Mouse (Mus musculus): ENCODE data around the gene Brinp2. TPM values are rescaled to one million over a fixed set of nuclear protein-coding genes. Genes with fewer than 3 reads are reported as not detected.

Brinp2 gene
- polyA plus RNA-seq, 1 experiment from 2014 or later: 0.23 TPM

DNA sequence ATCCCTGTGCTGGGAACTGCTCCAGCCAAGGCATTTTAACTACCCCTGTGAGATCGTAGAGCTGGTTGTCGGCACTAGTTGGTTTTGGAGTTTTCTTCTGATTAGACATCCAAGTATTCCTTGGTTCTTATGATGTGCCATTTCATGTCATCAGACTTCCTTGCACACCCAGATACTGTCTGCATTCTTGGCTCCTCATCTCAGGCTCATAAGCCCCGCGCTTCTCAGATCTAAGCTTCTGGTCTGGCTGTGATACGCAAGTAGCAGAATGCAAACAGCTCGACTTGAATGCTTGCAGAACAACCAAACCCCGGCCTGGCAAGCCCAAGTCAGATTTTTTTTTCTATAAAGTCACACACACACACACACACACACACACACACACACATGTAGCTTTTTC, 72.3 kb downstream of the Brinp2 start:
- Histone ChIP-seq H3K27ac (no peak overlapping the region), H3K27me3 (no peaks in the 10 kb centered on the region), H3K9me3 (replicated peaks) (no peaks in the 10 kb centered on the region), H3K4me1 (no peaks in the 10 kb centered on the region), H3K4me2 (no peak overlapping the region), H3K36me3 (no peaks in the 10 kb centered on the region), H3K4me3 (replicated peaks) (no peak overlapping the region), H3K9ac (no peak overlapping the region)
- 86% methylated on average over 7 of the region's 7 CpGs for WGBS
- no peak for ATAC-seq (replicated peaks; ENCODE audit: low FRiP score)

- ATAC-seq (replicated peaks; ENCODE audit: low FRiP score): no peak
- Histone ChIP-seq H3K27me3 (no peaks in the 10 kb centered on the region), H3K4me3 (replicated peaks) (no peak overlapping the region), H3K36me3 (no peaks in the 10 kb centered on the region), H3K4me2 (no peak overlapping the region), H3K9ac (no peak overlapping the region), H3K4me1 (0 out of 2 replicates have a peak, but pooled peaks cover under 1% of the 10 kb centered on the region), H3K27ac (no peak overlapping the region), H3K9me3 (replicated peaks) (no peaks in the 10 kb centered on the region)
- WGBS: 81% methylated on average over 9 of the region's 9 CpGs
Measured at GRCm38 (mm10) chr1:158272058-158272457, 84.1 kb downstream of the Brinp2 start.

- Histone ChIP-seq H3K4me1 (0 out of 2 replicates have a peak, but pooled peaks cover 3% of the 10 kb centered on the region), H3K4me3 (replicated peaks) (no peak overlapping the region), H3K36me3 (no peaks in the 10 kb centered on the region), H3K9me3 (replicated peaks) (no peaks in the 10 kb centered on the region), H3K27ac (no peak overlapping the region), H3K27me3 (no peaks in the 10 kb centered on the region), H3K9ac (no peak overlapping the region), H3K4me2 (no peak overlapping the region)
- ATAC-seq (replicated peaks; ENCODE audit: low FRiP score): peak; percentile 56; the same call in 1 of the 2 replicates
- WGBS: 35% methylated on average over 8 of the region's 8 CpGs
Measured at GRCm38 (mm10) chr1:158267020-158267571, 89.0 kb downstream of the Brinp2 start.

GRCm38 (mm10) chr1:158266293-158267019, 89.7 kb downstream of the Brinp2 start:
- ATAC-seq (replicated peaks; ENCODE audit: low FRiP score): no peak
- H3K4me3 ChIP-seq (replicated peaks): no peak overlapping the region
- H3K27ac ChIP-seq: no peak overlapping the region
- no peak overlapping the region for H3K9ac ChIP-seq
- H3K36me3 ChIP-seq: no peaks in the 10 kb centered on the region
- no peak overlapping the region for H3K4me2 ChIP-seq
- 42% methylated on average over 3 of the region's 3 CpGs for WGBS
- 0 out of 2 replicates have a peak, but pooled peaks cover 3% of the 10 kb centered on the region for H3K4me1 ChIP-seq
- no peaks in the 10 kb centered on the region for H3K9me3 ChIP-seq (replicated peaks)
- H3K27me3 ChIP-seq: no peaks in the 10 kb centered on the region

DNA sequence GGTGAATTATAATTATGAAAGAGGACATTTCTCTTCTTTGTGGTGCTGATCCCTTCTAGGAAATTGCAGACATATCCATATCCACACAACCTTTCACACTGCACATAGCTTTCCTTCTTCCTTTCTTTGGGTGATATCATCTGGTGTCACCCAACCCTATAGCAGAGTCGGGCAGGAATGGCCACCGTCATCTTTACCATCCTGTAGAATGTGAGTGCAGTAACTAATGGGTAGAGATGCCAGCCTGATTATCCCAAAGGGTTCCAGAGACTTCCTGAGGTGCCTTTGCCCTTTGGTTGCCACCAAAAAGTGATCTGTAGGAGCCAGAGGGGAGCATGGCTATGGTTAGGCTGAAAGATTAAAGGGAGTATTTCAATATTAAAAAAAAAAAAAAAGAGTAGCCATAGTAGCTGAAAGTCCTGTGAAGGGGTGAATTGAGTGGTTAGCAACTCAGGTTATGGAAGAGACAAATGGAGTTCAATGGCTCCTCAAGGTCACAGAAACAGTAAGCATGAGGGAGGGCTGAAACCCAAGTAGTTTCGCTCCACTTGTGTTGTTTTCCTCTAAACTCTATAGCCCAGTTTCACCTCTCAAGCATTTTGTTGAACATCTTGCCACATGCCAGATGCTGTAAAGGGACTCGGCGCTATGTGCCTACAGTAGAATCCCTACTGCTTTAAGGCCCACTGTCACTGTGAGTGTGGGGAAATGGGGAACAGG, 96.5 kb downstream of the Brinp2 start:
- no peak for ATAC-seq (replicated peaks; ENCODE audit: low FRiP score)
- H3K4me2 ChIP-seq: no peak overlapping the region
- no peak overlapping the region for H3K4me3 ChIP-seq (replicated peaks)
- H3K9ac ChIP-seq: no peak overlapping the region
- H3K9me3 ChIP-seq (replicated peaks): no peaks in the 10 kb centered on the region
- no peaks in the 10 kb centered on the region for H3K4me1 ChIP-seq
- no peaks in the 10 kb centered on the region for H3K36me3 ChIP-seq
- H3K27me3 ChIP-seq: no peaks in the 10 kb centered on the region
- H3K27ac ChIP-seq: no peak overlapping the region
- WGBS: 78% methylated on average over 5 of the region's 5 CpGs

DNA sequence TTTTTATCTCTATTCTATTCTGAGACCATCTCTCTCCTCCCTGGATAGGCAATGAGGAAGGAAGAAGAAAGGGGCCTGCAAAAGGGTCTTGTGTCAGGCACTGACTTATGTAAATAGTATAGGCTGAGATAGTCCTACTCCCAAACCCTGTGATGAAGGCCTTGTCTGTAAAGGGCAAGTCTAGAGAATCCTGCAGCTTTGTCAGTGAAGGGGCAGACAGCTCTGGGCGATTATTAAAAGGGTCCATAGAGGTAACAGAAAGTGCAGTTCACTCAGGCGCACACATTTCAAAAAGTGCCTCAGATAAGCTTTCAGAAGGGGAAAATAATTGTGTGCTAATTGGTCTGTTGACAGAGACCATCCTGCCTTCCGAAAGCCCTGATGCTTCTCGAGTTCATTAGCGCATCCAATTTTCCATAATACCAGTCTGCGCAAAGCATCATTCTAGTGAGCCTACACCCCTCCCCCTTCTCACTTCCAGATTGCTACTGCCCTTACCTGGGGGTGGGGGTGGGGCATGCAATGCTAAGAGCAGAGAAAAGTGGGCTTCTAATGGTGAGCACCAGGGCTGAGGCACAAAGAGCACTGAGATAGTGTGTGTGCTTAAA, 97.3 kb downstream of the Brinp2 start:
- no peak overlapping the region for H3K4me2 ChIP-seq
- no peaks in the 10 kb centered on the region for H3K36me3 ChIP-seq

DNA sequence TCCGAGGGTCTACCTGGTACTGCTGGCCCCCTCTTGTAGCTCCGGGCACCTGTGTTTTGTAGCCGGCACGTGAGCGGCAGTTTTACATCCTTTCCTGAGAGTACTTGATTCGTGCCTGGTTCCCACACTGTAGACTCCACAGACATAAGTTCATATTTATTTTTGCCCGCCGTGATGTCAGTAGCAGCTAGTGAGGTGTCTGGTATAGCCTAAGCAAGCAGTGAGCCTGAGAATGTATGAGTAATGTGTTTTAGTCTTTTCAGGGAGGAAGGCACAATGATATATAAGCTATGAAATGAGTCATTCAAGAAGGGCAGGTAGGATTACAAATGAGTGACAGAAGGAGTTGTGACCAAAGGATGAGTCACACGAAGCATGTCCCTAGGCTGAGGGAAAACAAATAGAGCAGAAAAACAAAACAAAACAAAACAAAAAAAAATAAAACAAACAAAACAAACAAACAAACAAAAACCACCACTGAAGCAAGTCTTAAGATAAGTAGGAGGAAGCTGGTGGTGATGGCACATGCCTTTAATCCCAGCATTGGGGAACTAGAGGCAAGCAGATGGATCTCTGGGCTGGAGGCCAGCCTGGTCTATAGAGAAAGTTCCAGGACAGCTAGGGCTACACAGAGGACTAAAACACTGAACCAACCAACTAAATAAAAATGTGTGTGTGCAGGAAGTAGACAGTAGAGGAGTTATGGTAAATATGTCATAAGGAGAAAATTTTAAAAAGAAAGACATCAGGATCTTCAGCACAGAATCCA, 100.0 kb downstream of the Brinp2 start:
- 78% methylated on average over 9 of the region's 9 CpGs for WGBS
- Histone ChIP-seq H3K9ac (no peak overlapping the region), H3K4me3 (replicated peaks) (no peak overlapping the region), H3K9me3 (replicated peaks) (no peaks in the 10 kb centered on the region), H3K27me3 (no peaks in the 10 kb centered on the region), H3K27ac (no peak overlapping the region), H3K4me2 (no peak overlapping the region), H3K36me3 (no peaks in the 10 kb centered on the region), H3K4me1 (no peaks in the 10 kb centered on the region)
- ATAC-seq (replicated peaks; ENCODE audit: low FRiP score): no peak

More for the DNA sequence above, 97.3 kb downstream of the Brinp2 start:
- WGBS: 82% methylated on average over 6 of the region's 6 CpGs
- Histone ChIP-seq H3K9ac (no peak overlapping the region), H3K27me3 (no peaks in the 10 kb centered on the region), H3K4me1 (no peaks in the 10 kb centered on the region), H3K27ac (no peak overlapping the region), H3K9me3 (replicated peaks) (no peaks in the 10 kb centered on the region), H3K4me3 (replicated peaks) (no peak overlapping the region)
- no peak for ATAC-seq (replicated peaks; ENCODE audit: low FRiP score)

DNA sequence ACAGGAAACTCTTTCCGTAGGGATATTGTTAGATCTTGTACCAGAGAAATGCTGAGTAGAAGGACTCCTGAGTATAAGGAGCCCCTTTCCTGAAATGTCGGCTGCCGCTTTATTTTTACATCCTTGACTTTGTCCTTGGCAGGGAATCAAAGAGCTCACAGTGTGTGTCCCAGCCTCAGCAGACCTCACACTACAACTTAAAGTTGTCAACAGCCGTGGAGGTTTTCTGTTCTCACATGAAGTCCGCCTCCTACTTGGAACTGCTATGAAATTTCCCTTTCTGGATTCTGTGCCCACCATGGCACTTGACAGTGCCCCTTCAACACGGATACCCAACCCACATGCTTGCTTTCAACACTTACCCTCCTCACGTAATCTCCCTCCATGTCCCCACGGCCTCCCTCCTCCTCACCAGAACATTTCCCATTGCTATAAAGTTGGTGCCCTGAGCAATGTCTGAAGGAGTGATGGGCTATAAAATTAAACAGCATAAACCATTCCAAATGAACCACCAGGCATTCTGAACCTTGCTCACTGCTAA, 103.4 kb downstream of the Brinp2 start:
- Histone ChIP-seq H3K27ac (no peak overlapping the region), H3K9ac (no peak overlapping the region), H3K4me3 (replicated peaks) (no peak overlapping the region), H3K27me3 (no peaks in the 10 kb centered on the region), H3K9me3 (replicated peaks) (no peaks in the 10 kb centered on the region), H3K36me3 (no peaks in the 10 kb centered on the region), H3K4me1 (no peaks in the 10 kb centered on the region), H3K4me2 (no peak overlapping the region)
- WGBS: 73% methylated on average over 8 of the region's 8 CpGs
- ATAC-seq (replicated peaks; ENCODE audit: low FRiP score): no peak

- Histone ChIP-seq H3K4me3 (replicated peaks) (no peak overlapping the region), H3K27ac (no peak overlapping the region), H3K9me3 (replicated peaks) (no peaks in the 10 kb centered on the region), H3K36me3 (no peaks in the 10 kb centered on the region), H3K4me2 (no peak overlapping the region), H3K27me3 (no peaks in the 10 kb centered on the region), H3K9ac (no peak overlapping the region), H3K4me1 (no peaks in the 10 kb centered on the region)
- no peak for ATAC-seq (replicated peaks; ENCODE audit: low FRiP score)
- WGBS: 76% methylated on average over 3 of the region's 3 CpGs
Measured at GRCm38 (mm10) chr1:158248266-158248665, 107.9 kb downstream of the Brinp2 start.

DNA sequence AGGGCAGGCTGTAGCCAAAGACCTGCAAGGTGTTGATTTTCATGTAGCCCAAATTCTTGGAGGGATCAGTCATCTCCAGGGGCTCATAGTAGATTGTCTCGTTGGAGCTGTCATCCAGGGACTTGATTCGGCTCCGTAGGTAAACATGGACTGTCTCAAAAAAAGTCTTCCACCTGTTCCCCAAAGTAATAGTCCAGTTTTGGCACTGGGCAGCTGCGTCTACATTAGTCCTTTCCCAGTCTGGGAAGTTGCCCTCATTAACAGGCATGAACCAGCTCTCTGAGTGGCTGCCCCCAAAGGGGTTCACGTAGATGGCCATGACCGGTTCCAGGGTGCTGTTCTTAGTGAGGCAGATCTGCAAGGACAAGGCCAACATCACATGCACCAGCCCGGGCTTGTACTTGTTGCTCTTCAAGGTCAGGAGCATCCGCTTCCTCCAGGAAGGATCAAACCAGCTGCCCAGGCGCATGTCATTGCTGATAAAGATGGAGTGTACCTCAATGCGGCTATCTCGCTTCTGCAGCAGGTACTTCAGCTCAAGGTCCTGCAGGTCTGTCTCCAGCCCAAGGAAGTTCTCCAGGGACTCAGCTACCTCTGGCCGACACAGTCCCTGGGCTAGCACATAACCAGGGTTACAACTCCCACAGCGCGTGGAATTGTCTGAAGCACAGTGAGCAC, 109.5 kb downstream of the Brinp2 start:
- WGBS: 91% methylated on average over 14 of the region's 14 CpGs

DNA sequence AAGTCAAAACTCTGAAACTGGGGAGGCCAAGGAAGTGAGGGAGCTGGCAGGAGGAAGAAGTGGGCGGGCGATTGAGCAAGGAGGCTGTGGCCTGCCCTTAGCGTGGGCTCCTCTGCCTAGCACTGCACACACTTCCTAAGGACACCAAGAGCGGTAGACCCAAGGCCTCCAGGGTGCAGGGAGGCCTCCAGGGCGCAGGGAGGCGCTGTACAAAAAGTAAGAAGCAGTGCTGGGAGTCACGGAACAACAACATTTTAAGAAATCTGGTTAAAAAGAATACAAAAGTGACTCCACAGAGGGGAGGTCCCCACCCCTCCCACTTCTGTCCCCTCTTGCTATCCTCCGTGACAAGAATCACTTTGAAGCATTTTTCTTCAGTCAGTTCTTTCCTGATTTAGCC, 110.6 kb downstream of the Brinp2 start:
- ATAC-seq (replicated peaks; ENCODE audit: low FRiP score): no peak
- Histone ChIP-seq H3K4me1 (no peaks in the 10 kb centered on the region), H3K27me3 (no peaks in the 10 kb centered on the region), H3K4me2 (no peak overlapping the region), H3K9me3 (replicated peaks) (no peaks in the 10 kb centered on the region), H3K4me3 (replicated peaks) (no peak overlapping the region), H3K27ac (no peak overlapping the region), H3K36me3 (no peaks in the 10 kb centered on the region), H3K9ac (no peak overlapping the region)
- WGBS: 87% methylated on average over 8 of the region's 8 CpGs

More for the DNA sequence above, 109.5 kb downstream of the Brinp2 start:
- H3K4me2 ChIP-seq: no peak overlapping the region
- no peaks in the 10 kb centered on the region for H3K27me3 ChIP-seq
- ATAC-seq (replicated peaks; ENCODE audit: low FRiP score): no peak
- no peak overlapping the region for H3K27ac ChIP-seq
- H3K9ac ChIP-seq: no peak overlapping the region
- H3K4me3 ChIP-seq (replicated peaks): no peak overlapping the region
- no peaks in the 10 kb centered on the region for H3K4me1 ChIP-seq
- H3K36me3 ChIP-seq: no peaks in the 10 kb centered on the region
- H3K9me3 ChIP-seq (replicated peaks): no peaks in the 10 kb centered on the region
